Mouse (Mus musculus) embryonic fibroblast, embryonic 13.5 days (primary cell): ENCODE data around the gene Atr.
A peak's percentile ranks its signal among the peaks of the same experiment; 100 is the strongest.

Source experiments
- CTCF ChIP-seq: IDR thresholded peaks from 2 replicates; pipeline ENCODE4 v1.5.1; 2011; ENCODE audit warnings: mild to moderate bottlenecking, control low read depth, low read length, moderate library complexity, borderline replicate concordance; ENCODE audit not compliant: insufficient read depth
- POLR2A ChIP-seq: IDR thresholded peaks from 2 replicates; pipeline ENCODE4 v1.6.1; 2011; ENCODE audit warnings: low read depth, mild to moderate bottlenecking, control low read depth, low read length, moderate library complexity

DNA sequence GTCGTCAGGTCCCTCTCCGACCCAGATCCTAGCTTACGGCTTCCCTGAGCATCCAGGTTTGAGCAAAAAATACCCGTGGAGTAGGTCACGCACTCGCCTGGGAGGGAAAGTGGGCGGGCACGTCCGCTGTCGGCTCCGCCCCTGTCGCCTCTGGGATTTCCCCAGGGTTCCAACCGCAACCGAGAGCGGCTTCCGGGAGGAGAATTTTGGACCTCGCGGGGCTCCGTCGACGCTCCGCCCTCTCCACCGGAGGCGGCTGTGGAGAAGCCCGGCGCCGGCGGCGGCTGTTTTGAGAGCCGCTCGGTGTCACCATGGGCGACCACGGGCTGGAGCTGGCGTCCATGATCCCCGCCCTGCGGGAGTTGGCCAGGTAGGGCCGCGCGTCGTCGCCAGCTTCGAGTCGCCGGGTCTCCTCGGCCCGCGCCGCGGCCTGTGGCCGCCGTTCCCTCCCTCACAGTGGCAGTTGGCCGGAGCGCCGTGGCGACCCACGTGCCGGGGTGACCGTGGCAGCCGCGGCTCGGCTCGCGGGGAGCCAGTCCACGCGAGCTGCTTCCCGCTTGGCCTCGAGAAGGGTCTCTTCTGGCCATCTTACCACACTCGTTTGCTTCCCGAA is at the start of gene Atr:
- TF ChIP-seq CTCF: no peak
- TF ChIP-seq POLR2A: peak; percentile 71
